Mouse (Mus musculus): ENCODE results near the gene Lmbr1l. TPM values are rescaled to one million over a fixed set of nuclear protein-coding genes. Genes with fewer than 3 reads are reported as not detected.

The Lmbr1l gene
- polyA plus RNA-seq, 1 experiment from 2014 or later = 21.7 TPM

GRCm38 (mm10) chr15:98917091-98917490 is 940 bp downstream of the Lmbr1l start:
- ATAC-seq (ENCODE audit: insufficient number of reproducible peaks, low FRiP score, low TSS enrichment, low read depth) = no peak
- peak overlapping the region; percentile 89 for H3K4me3 ChIP-seq (replicated peaks)
- H3K9me3 ChIP-seq (replicated peaks) = no peaks in the 10 kb centered on the region
- peak overlapping the region; percentile 97 for H3K27ac ChIP-seq (replicated peaks)
- peak overlapping the region; percentile 85 for H3K9ac ChIP-seq
- under 1% methylated on average over 14 of the region's 14 CpGs for WGBS
- peak overlapping the region; percentile 74 for H3K4me2 ChIP-seq (replicated peaks)
- H3K27me3 ChIP-seq = no peaks in the 10 kb centered on the region
- H3K4me1 ChIP-seq = peaks cover 26% of the 10 kb centered on the region
- peaks cover 19% of the 10 kb centered on the region for H3K36me3 ChIP-seq

GRCm38 (mm10) chr15:98916016-98916415 is 2.0 kb downstream of the Lmbr1l start:
- H3K4me1 ChIP-seq = peaks cover 26% of the 10 kb centered on the region
- peak overlapping the region; percentile 74 for H3K4me2 ChIP-seq (replicated peaks)
- WGBS = 91% methylated on average over 4 of the region's 4 CpGs
- no peak for ATAC-seq (ENCODE audit: insufficient number of reproducible peaks, low FRiP score, low TSS enrichment, low read depth)
- peak overlapping the region; percentile 89; the same call in 1 of the 2 replicates for H3K4me3 ChIP-seq (replicated peaks)
- H3K27me3 ChIP-seq = no peaks in the 10 kb centered on the region
- no peak overlapping the region for H3K9ac ChIP-seq
- no peak overlapping the region for H3K27ac ChIP-seq (replicated peaks)
- peaks cover 30% of the 10 kb centered on the region for H3K36me3 ChIP-seq
- H3K9me3 ChIP-seq (replicated peaks) = no peaks in the 10 kb centered on the region

- no peak for ATAC-seq (ENCODE audit: insufficient number of reproducible peaks, low FRiP score, low TSS enrichment, low read depth)
Measured at GRCm38 (mm10) chr15:98914903-98915302, 3.1 kb downstream of the Lmbr1l start.

GRCm38 (mm10) chr15:98904692-98905091 is 13.3 kb downstream of the Lmbr1l start:
- Histone ChIP-seq H3K4me2 (replicated peaks) (no peak overlapping the region), H3K27ac (replicated peaks) (no peak overlapping the region), H3K4me1 (no peaks in the 10 kb centered on the region), H3K4me3 (replicated peaks) (no peak overlapping the region), H3K27me3 (0 out of 2 replicates have a peak, but pooled peaks cover 8% of the 10 kb centered on the region), H3K9me3 (replicated peaks) (no peaks in the 10 kb centered on the region), H3K36me3 (peaks cover 63% of the 10 kb centered on the region), H3K9ac (no peak overlapping the region)
- no peak; the same call in 1 of the 2 replicates for ATAC-seq (ENCODE audit: insufficient number of reproducible peaks, low FRiP score, low TSS enrichment, low read depth)
- WGBS = 31% methylated on average over 10 of the region's 10 CpGs

More at GRCm38 (mm10) chr15:98914903-98915302, 3.1 kb downstream of the Lmbr1l start:
- Histone ChIP-seq H3K9ac (no peak overlapping the region), H3K27me3 (no peaks in the 10 kb centered on the region), H3K27ac (replicated peaks) (no peak overlapping the region), H3K4me2 (replicated peaks) (no peak overlapping the region), H3K4me1 (peaks cover 26% of the 10 kb centered on the region), H3K4me3 (replicated peaks) (no peak overlapping the region), H3K36me3 (peaks cover 41% of the 10 kb centered on the region), H3K9me3 (replicated peaks) (no peaks in the 10 kb centered on the region)
- WGBS = 94% methylated on average over 6 of the region's 6 CpGs

- H3K27ac ChIP-seq (replicated peaks) = no peak overlapping the region
- no peak for ATAC-seq (ENCODE audit: insufficient number of reproducible peaks, low FRiP score, low TSS enrichment, low read depth)
- 90% methylated on average over 2 of the region's 2 CpGs for WGBS
- H3K36me3 ChIP-seq = peaks cover 42% of the 10 kb centered on the region
- peaks cover 11% of the 10 kb centered on the region for H3K4me1 ChIP-seq
- H3K27me3 ChIP-seq = peaks cover 29% of the 10 kb centered on the region
- H3K9ac ChIP-seq = no peak overlapping the region
- no peak overlapping the region for H3K4me2 ChIP-seq (replicated peaks)
- H3K9me3 ChIP-seq (replicated peaks) = no peaks in the 10 kb centered on the region
- H3K4me3 ChIP-seq (replicated peaks) = no peak overlapping the region
Measured at GRCm38 (mm10) chr15:98902600-98902999, 15.4 kb downstream of the Lmbr1l start.

- H3K27me3 ChIP-seq = peaks cover 39% of the 10 kb centered on the region
- H3K9ac ChIP-seq = no peak overlapping the region
- no peak overlapping the region for H3K4me3 ChIP-seq (replicated peaks)
- no peaks in the 10 kb centered on the region for H3K9me3 ChIP-seq (replicated peaks)
- peaks cover 14% of the 10 kb centered on the region for H3K4me1 ChIP-seq
- no peak overlapping the region for H3K27ac ChIP-seq (replicated peaks)
- ATAC-seq (ENCODE audit: insufficient number of reproducible peaks, low FRiP score, low TSS enrichment, low read depth) = no peak
- WGBS = 51% methylated on average over 1 of the region's 1 CpGs
- no peak overlapping the region for H3K4me2 ChIP-seq (replicated peaks)
- peaks cover 33% of the 10 kb centered on the region for H3K36me3 ChIP-seq
Measured at GRCm38 (mm10) chr15:98901530-98901929, 16.5 kb downstream of the Lmbr1l start.

GRCm38 (mm10) chr15:98897928-98898800 is 19.9 kb downstream of the Lmbr1l start, which contains the start of gene Dhh:
Gene Dhh (minus strand): TSS chr15:98898540.
- peak within 1 kb of the TSS; percentile 25 for H3K4me3 ChIP-seq (replicated peaks)
- no peaks in the 10 kb centered on the region for H3K9me3 ChIP-seq (replicated peaks)
- H3K27me3 ChIP-seq = peaks cover 72% of the 10 kb centered on the region
- peaks cover 44% of the 10 kb centered on the region for H3K4me1 ChIP-seq
- no peak for ATAC-seq (ENCODE audit: insufficient number of reproducible peaks, low FRiP score, low TSS enrichment, low read depth)
- WGBS = under 1% methylated on average over 41 of the region's 41 CpGs
- no peak within 1 kb of the TSS for H3K9ac ChIP-seq
- peak within 1 kb of the TSS; percentile 40 for H3K4me2 ChIP-seq (replicated peaks)
- 0 out of 2 replicates have a peak, but pooled peaks cover 5% of the 10 kb centered on the region for H3K36me3 ChIP-seq
- H3K27ac ChIP-seq (replicated peaks) = no peak within 1 kb of the TSS

- Histone ChIP-seq H3K36me3 (no peaks in the 10 kb centered on the region), H3K4me3 (replicated peaks) (peak overlapping the region; percentile 25; the same call in 1 of the 2 replicates), H3K4me2 (replicated peaks) (peak overlapping the region; percentile 40; the same call in 1 of the 2 replicates), H3K27ac (replicated peaks) (no peak overlapping the region), H3K27me3 (peaks cover 79% of the 10 kb centered on the region), H3K9me3 (replicated peaks) (no peaks in the 10 kb centered on the region), H3K4me1 (peaks cover 44% of the 10 kb centered on the region), H3K9ac (no peak overlapping the region)
- 6% methylated on average over 10 of the region's 10 CpGs for WGBS
- no peak for ATAC-seq (ENCODE audit: insufficient number of reproducible peaks, low FRiP score, low TSS enrichment, low read depth)
Measured at GRCm38 (mm10) chr15:98897495-98897894, 20.5 kb downstream of the Lmbr1l start.

- Histone ChIP-seq H3K9ac (no peak overlapping the region), H3K27ac (replicated peaks) (0 out of 2 replicates have a peak overlapping the region, but pooled peaks have one; percentile 11), H3K36me3 (no peaks in the 10 kb centered on the region), H3K27me3 (peaks cover 90% of the 10 kb centered on the region), H3K4me2 (replicated peaks) (peak overlapping the region; percentile 48), H3K4me3 (replicated peaks) (peak overlapping the region; percentile 53), H3K9me3 (replicated peaks) (no peaks in the 10 kb centered on the region), H3K4me1 (peaks cover 48% of the 10 kb centered on the region)
- ATAC-seq (ENCODE audit: insufficient number of reproducible peaks, low FRiP score, low TSS enrichment, low read depth) = no peak; the same call in 1 of the 2 replicates
- WGBS = 6% methylated on average over 41 of the region's 41 CpGs
Measured at GRCm38 (mm10) chr15:98895635-98896589, 22.1 kb downstream of the Lmbr1l start.

GRCm38 (mm10) chr15:98894746-98895634 is 23.0 kb downstream of the Lmbr1l start:
- H3K36me3 ChIP-seq = no peaks in the 10 kb centered on the region
- H3K9me3 ChIP-seq (replicated peaks) = no peaks in the 10 kb centered on the region
- H3K9ac ChIP-seq = no peak overlapping the region
- peak overlapping the region; percentile 98 for H3K4me2 ChIP-seq (replicated peaks)
- ATAC-seq (ENCODE audit: insufficient number of reproducible peaks, low FRiP score, low TSS enrichment, low read depth) = no peak
- H3K27me3 ChIP-seq = peaks cover 85% of the 10 kb centered on the region
- 5% methylated on average over 38 of the region's 38 CpGs for WGBS
- peaks cover 48% of the 10 kb centered on the region for H3K4me1 ChIP-seq
- H3K27ac ChIP-seq (replicated peaks) = no peak overlapping the region
- H3K4me3 ChIP-seq (replicated peaks) = peak overlapping the region; percentile 53
